Mouse (Mus musculus) skeletal muscle tissue, postnatal 0 days (tissue): ENCODE data around the gene Efcab2. TPM values are rescaled to one million over a fixed set of nuclear protein-coding genes. Genes with fewer than 3 reads are reported as not detected.

Experiments
- microRNA-seq, 2 experiments: library from miRNA; unstranded; fragments of <30 nt; microRNA quantifications; one replicate each; pipeline ENCODE4; 2016
- polyA plus RNA-seq: library from polyadenylated mRNA; unstranded; fragments of >200 nt; fragmentation: Nextera tagmentation; extraction: Ambion mirVana; gene quantifications from 2 replicates; pipeline ENCODE4 v1.2.1, GENCODE M21; 2015

Efcab2 gene
- polyA plus RNA-seq, result 6.3 and 7.5 TPM in 2 replicates

GRCm38 (mm10) chr1:178405951-178406711, at the start of gene Efcab2:
Efcab2 (plus strand) TSS chr1:178406085.

GRCm38 (mm10) chr1:178528431-178529351, 122.8 kb downstream of the Efcab2 start, which contains the start of gene Kif26b:
Kif26b (plus strand) TSS chr1:178529125.

Small RNA genes within 50 kb of the gene (microRNA-seq; reads per million reads assigned to microRNA genes)
- gene Gm27458, result 0 reads per million in 2 experiments

Other genes with a start within 250 kb of the Efcab2 start
- 25.5 and 33.4 TPM in 2 replicates for gene Desi2, start 218.7 kb upstream of the Efcab2 start, polyA plus RNA-seq
- gene Cox20, start 87.0 kb upstream of the Efcab2 start, polyA plus RNA-seq, result 114 and 132 TPM in 2 replicates
- gene Hnrnpu, start 68.3 kb upstream of the Efcab2 start, polyA plus RNA-seq, result 124 and 174 TPM in 2 replicates
- gene Kif26b, start 123.0 kb downstream of the Efcab2 start, polyA plus RNA-seq, result 0.13 and 0.18 TPM in 2 replicates